Mouse (Mus musculus) ovary, postnatal 14 days (tissue): ENCODE measurements around the gene Sar1b.
"Not testable (repeated sequence)": the region's sequence is repeated elsewhere in the genome, so short reads cannot be mapped to it uniquely, and the experiment has no call there.

Experiments
- DNase-seq: peaks from one replicate; pipeline ENCODE4 v3.0.0; 2022; ENCODE audit warnings: low spot score

Sar1b gene

GRCm38 (mm10) chr11:51777478-51777877 lies 14.0 kb downstream of the Sar1b start:
- no peak for DNase-seq

GRCm38 (mm10) chr11:51780773-51781267 lies 17.3 kb downstream of the Sar1b start:
- DNase-seq = no peak

GRCm38 (mm10) chr11:51782721-51783120 lies 19.2 kb downstream of the Sar1b start:
- DNase-seq = no peak

- DNase-seq = no peak
Observed at GRCm38 (mm10) chr11:51785926-51786325, 22.4 kb downstream of the Sar1b start.

GRCm38 (mm10) chr11:51789735-51790134 lies 26.2 kb downstream of the Sar1b start:
- DNase-seq = not testable (repeated sequence)

GRCm38 (mm10) chr11:51790662-51791061 lies 27.2 kb downstream of the Sar1b start:
- DNase-seq = no peak

- DNase-seq = no peak
Observed at GRCm38 (mm10) chr11:51796272-51796671, 32.8 kb downstream of the Sar1b start.

- no peak for DNase-seq
Observed at GRCm38 (mm10) chr11:51800634-51801325, 37.3 kb downstream of the Sar1b start.

- peak; percentile 48 for DNase-seq
Observed at GRCm38 (mm10) chr11:51805221-51805981, 41.9 kb downstream of the Sar1b start.

GRCm38 (mm10) chr11:51807108-51807879 lies 43.8 kb downstream of the Sar1b start:
- DNase-seq = no peak

- peak; percentile 34 for DNase-seq
Observed at GRCm38 (mm10) chr11:51809632-51810224, 46.2 kb downstream of the Sar1b start.

GRCm38 (mm10) chr11:51811230-51811629 lies 47.7 kb downstream of the Sar1b start:
- no peak for DNase-seq

- no peak for DNase-seq
Observed at GRCm38 (mm10) chr11:51812022-51812546, 48.6 kb downstream of the Sar1b start.

- DNase-seq = peak; percentile 88
Observed at GRCm38 (mm10) chr11:51817756-51818155, 54.3 kb downstream of the Sar1b start.

- DNase-seq = no peak
Observed at GRCm38 (mm10) chr11:51818837-51819236, 55.4 kb downstream of the Sar1b start.

GRCm38 (mm10) chr11:51819964-51820363 lies 56.5 kb downstream of the Sar1b start:
- no peak for DNase-seq

- peak; percentile 71 for DNase-seq
Observed at GRCm38 (mm10) chr11:51820861-51821260, 57.4 kb downstream of the Sar1b start.

GRCm38 (mm10) chr11:51822736-51823135 lies 59.2 kb downstream of the Sar1b start:
- no peak for DNase-seq

- no peak for DNase-seq
Observed at GRCm38 (mm10) chr11:51823271-51823670, 59.8 kb downstream of the Sar1b start.

GRCm38 (mm10) chr11:51823963-51824753 lies 60.7 kb downstream of the Sar1b start:
- DNase-seq = peak; percentile 37

GRCm38 (mm10) chr11:51824867-51825424 lies 61.5 kb downstream of the Sar1b start:
- DNase-seq = no peak
